Mouse (Mus musculus) E14TG2a.4 (cell line): ENCODE data around the gene Gm17124.
"Not testable (repeated sequence)": the region's sequence is repeated elsewhere in the genome, so short reads cannot be mapped to it uniquely, and the experiment has no call there.

Source experiments
- CTCF ChIP-seq: conservative IDR thresholded peaks from 2 replicates; pipeline ENCODE4 v1.5.1; 2014; ENCODE audit warnings: low read length
- NANOG ChIP-seq: IDR thresholded peaks from 2 replicates; pipeline ENCODE4 v1.6.1; 2014; ENCODE audit warnings: borderline replicate concordance, low read length, mixed read lengths
- POU5F1 ChIP-seq: IDR thresholded peaks from 2 replicates; pipeline ENCODE4 v1.6.1; 2014; ENCODE audit warnings: low read length, borderline replicate concordance

- not testable (repeated sequence) for TF ChIP-seq CTCF, POU5F1, NANOG
Measured at GRCm38 (mm10) chr14:42641817-42642216, 42.1 kb upstream of the Gm17124 start, which contains the start of gene Gm3633.
